Mouse (Mus musculus): Measurements from ENCODE around the gene Ces2g. TPM values are rescaled to one million over a fixed set of nuclear protein-coding genes. Genes with fewer than 3 reads are reported as not detected.

Ces2g gene
- polyA plus RNA-seq, 1 experiment = 23.2 TPM

GRCm38 (mm10) chr8:104984942-104985341, 23.4 kb downstream of the Ces2g start:
- WGBS = 95% methylated on average over 2 of the region's 2 CpGs
- H3K4me3 ChIP-seq (replicated peaks; ENCODE audit: extremely low read depth, low read depth, low read length) = no peak overlapping the region
- no peak for DNase-seq
- H3K4me1 ChIP-seq (ENCODE audit: control insufficient read depth, insufficient read depth, low read length) = no peaks in the 10 kb centered on the region
- TF ChIP-seq POLR2A (IDR thresholded peaks at IDR 0.05; ENCODE audit: borderline replicate concordance, extremely low read depth, low read depth, low read length) (no peak), CTCF (IDR thresholded peaks at IDR 0.05; ENCODE audit: insufficient read depth, low read length) (no peak)

- DNase-seq = no peak
- TF ChIP-seq CTCF (IDR thresholded peaks at IDR 0.05; ENCODE audit: insufficient read depth, low read length) = no peak
- no peak for TF ChIP-seq POLR2A (IDR thresholded peaks at IDR 0.05; ENCODE audit: borderline replicate concordance, extremely low read depth, low read depth, low read length)
- WGBS = 71% methylated on average over 6 of the region's 6 CpGs
- Histone ChIP-seq H3K4me3 (replicated peaks; ENCODE audit: extremely low read depth, low read depth, low read length) (no peak overlapping the region), H3K4me1 (ENCODE audit: control insufficient read depth, insufficient read depth, low read length) (no peaks in the 10 kb centered on the region)
Observed at GRCm38 (mm10) chr8:104998191-104998590, 36.7 kb downstream of the Ces2g start.

DNA sequence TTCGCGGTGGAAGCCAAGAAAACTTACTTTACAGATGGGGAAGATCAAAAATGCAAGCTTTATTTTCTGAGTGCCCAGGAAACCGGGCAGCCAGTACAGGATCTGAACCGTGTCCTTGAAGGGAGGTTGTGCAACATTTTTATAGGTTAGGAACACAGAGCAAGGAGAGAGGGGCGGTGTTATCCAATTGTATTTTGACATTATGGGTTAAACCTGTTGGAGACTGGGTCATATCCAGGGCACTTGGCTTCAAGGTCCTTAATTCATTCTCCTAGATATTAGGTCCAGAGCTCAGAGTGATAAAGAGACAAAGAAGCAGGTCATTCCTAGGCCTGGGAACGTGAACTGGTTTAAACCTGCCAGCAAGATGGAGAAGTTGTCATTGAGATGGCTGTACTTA, 37.7 kb downstream of the Ces2g start:
- whole genome bisulfite sequencing = 76% methylated on average over 6 of the region's 6 CpGs
- no peaks in the 10 kb centered on the region for H3K4me1 ChIP-seq (ENCODE audit: control insufficient read depth, insufficient read depth, low read length)
- DNase-seq = no peak
- TF ChIP-seq CTCF (IDR thresholded peaks at IDR 0.05; ENCODE audit: insufficient read depth, low read length) = no peak
- no peak for TF ChIP-seq POLR2A (IDR thresholded peaks at IDR 0.05; ENCODE audit: borderline replicate concordance, extremely low read depth, low read depth, low read length)
- H3K4me3 ChIP-seq (replicated peaks; ENCODE audit: extremely low read depth, low read depth, low read length) = no peak overlapping the region

- Histone ChIP-seq H3K4me3 (replicated peaks; ENCODE audit: extremely low read depth, low read depth, low read length) (no peak within 1 kb of the TSS), H3K4me1 (ENCODE audit: control insufficient read depth, insufficient read depth, low read length) (no peaks in the 10 kb centered on the region)
- no peak for TF ChIP-seq POLR2A (IDR thresholded peaks at IDR 0.05; ENCODE audit: borderline replicate concordance, extremely low read depth, low read depth, low read length)
- no peak for TF ChIP-seq CTCF (IDR thresholded peaks at IDR 0.05; ENCODE audit: insufficient read depth, low read length)
- DNase-seq = no peak
- 71% methylated on average over 7 of the region's 7 CpGs for WGBS
Observed at GRCm38 (mm10) chr8:105000586-105000985, 39.1 kb downstream of the Ces2g start, which contains the start of gene Ces2h. TSS of gene Ces2h (plus strand) at chr8:105000853.

GRCm38 (mm10) chr8:105010000-105010399, 48.5 kb downstream of the Ces2g start:
- DNase-seq = no peak
- Histone ChIP-seq H3K4me1 (ENCODE audit: control insufficient read depth, insufficient read depth, low read length) (no peaks in the 10 kb centered on the region), H3K4me3 (replicated peaks; ENCODE audit: extremely low read depth, low read depth, low read length) (no peak overlapping the region)
- TF ChIP-seq POLR2A (IDR thresholded peaks at IDR 0.05; ENCODE audit: borderline replicate concordance, extremely low read depth, low read depth, low read length) (no peak), CTCF (IDR thresholded peaks at IDR 0.05; ENCODE audit: insufficient read depth, low read length) (no peak)
- WGBS = 49% methylated on average over 2 of the region's 2 CpGs

- H3K4me1 ChIP-seq (ENCODE audit: control insufficient read depth, insufficient read depth, low read length) = no peaks in the 10 kb centered on the region
- 77% methylated on average over 12 of the region's 12 CpGs for WGBS
- no peak overlapping the region for H3K4me3 ChIP-seq (replicated peaks; ENCODE audit: extremely low read depth, low read depth, low read length)
- no peak for DNase-seq
- no peak for TF ChIP-seq CTCF (IDR thresholded peaks at IDR 0.05; ENCODE audit: insufficient read depth, low read length)
- no peak for TF ChIP-seq POLR2A (IDR thresholded peaks at IDR 0.05; ENCODE audit: borderline replicate concordance, extremely low read depth, low read depth, low read length)
Observed at GRCm38 (mm10) chr8:105011136-105011535, 49.6 kb downstream of the Ces2g start.

DNA sequence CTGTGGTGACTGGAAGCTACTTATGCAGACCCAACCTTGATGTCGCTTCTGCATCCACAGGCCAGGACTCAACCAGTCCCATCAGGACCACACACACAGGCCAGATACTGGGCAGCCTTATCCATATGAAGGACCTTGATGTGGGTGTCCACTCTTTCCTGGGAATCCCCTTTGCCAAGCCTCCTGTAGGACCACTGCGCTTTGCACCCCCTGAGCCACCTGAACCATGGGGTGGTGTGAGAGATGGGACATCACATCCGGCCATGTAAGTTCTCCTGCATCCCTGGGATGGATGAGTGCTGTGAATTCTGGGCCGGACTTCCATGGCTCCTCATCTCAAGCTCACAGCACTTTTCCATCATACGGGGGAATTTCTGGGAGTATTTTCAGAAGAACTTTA, 52.9 kb downstream of the Ces2g start:
- Histone ChIP-seq H3K4me3 (replicated peaks; ENCODE audit: extremely low read depth, low read depth, low read length) (no peak overlapping the region), H3K4me1 (ENCODE audit: control insufficient read depth, insufficient read depth, low read length) (no peaks in the 10 kb centered on the region)
- no peak for DNase-seq
- 89% methylated on average over 5 of the region's 5 CpGs for WGBS
- TF ChIP-seq CTCF (IDR thresholded peaks at IDR 0.05; ENCODE audit: insufficient read depth, low read length) = no peak
- no peak for TF ChIP-seq POLR2A (IDR thresholded peaks at IDR 0.05; ENCODE audit: borderline replicate concordance, extremely low read depth, low read depth, low read length)

Other genes with a start within 250 kb of the Ces2g start
- 0.14 and 0.55 TPM in 2 replicates for gene Ces2a, start 227.7 kb upstream of the Ces2g start, polyA plus RNA-seq (2012; rRNA removed)
- 1.9 and 2.0 TPM in 2 replicates for gene Ces2b, start 130.1 kb upstream of the Ces2g start, polyA plus RNA-seq (2012; rRNA removed)
- gene Ces2c, start 114.7 kb upstream of the Ces2g start, polyA plus RNA-seq (2012; rRNA removed) = 0.30 and 1.2 TPM in 2 replicates
- 3.3 and 4.8 TPM in 2 replicates for gene Ces2e, start 35.5 kb upstream of the Ces2g start, polyA plus RNA-seq (2012; rRNA removed)
- 5.1 TPM in 1 of 2 replicates, not detected in the other for gene Ces2f, start 14.4 kb upstream of the Ces2g start, polyA plus RNA-seq (2012; rRNA removed)
- not detected in 2 replicates for gene Ces2h, start 39.1 kb downstream of the Ces2g start, polyA plus RNA-seq (2012; rRNA removed)
- gene Ces3a, start 86.9 kb downstream of the Ces2g start, polyA plus RNA-seq (2012; rRNA removed) = 0.18 and 0.69 TPM in 2 replicates
- 0.17 and 0.24 TPM in 2 replicates for gene Ces3b, start 122.0 kb downstream of the Ces2g start, polyA plus RNA-seq (2012; rRNA removed)
- gene Ces4a, start 170.1 kb downstream of the Ces2g start, polyA plus RNA-seq (2012; rRNA removed) = not detected in 2 replicates
- gene Cbfb, start 209.0 kb downstream of the Ces2g start, polyA plus RNA-seq (2012; rRNA removed) = 9.6 and 10.9 TPM in 2 replicates

Measured in lung, adult 2 months (tissue).